Mouse (Mus musculus) lung, postnatal 25 days (tissue): ENCODE measurements around the gene Tmc8.
"Not testable (repeated sequence)": the region's sequence is repeated elsewhere in the genome, so short reads cannot be mapped to it uniquely, and the experiment has no call there.

Experiments
- DNase-seq: peaks from one replicate; pipeline ENCODE4 v3.0.0; 2022; ENCODE audit warnings: low spot score

Gene Tmc8

DNA sequence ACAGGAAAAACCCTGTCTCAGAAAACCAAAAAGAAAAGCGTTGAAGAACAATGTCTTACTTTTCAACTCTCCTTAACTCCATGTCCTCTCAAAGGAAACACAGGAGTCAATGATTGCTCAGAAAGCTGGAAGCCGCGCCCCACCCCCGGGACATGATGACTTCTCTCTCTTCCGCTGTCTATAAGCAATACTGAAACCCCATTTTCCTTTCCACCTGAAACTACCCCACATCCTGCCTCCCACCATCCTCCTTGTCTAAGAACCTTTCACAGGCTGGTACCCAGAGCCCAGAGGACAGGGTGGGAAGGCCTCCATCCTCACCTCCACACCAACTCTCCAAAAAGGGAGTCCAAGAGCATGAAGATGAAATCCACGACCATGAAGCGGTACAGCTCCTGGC, 9.5 kb upstream of the Tmc8 start:
- DNase-seq: no peak

DNA sequence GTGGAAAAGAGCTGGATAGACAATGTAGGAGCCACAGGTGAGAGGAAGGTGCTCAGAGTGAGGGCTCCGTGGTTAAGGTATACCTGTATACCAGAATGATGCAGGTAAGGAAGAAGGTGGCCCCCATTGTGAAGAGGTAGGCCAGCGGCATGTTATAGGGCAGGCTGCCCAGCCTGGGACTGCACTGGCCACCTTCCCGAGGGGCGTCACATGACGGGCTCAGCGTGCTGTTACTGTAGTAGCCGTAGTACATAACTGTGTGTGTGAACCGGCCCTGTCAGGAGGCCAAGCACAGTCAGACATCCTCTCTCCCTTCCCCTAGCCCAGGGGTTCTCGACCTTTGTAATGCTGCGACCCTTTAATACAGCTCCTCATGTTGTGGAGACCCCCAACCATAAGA, 7.0 kb upstream of the Tmc8 start:
- DNase-seq: no peak

DNA sequence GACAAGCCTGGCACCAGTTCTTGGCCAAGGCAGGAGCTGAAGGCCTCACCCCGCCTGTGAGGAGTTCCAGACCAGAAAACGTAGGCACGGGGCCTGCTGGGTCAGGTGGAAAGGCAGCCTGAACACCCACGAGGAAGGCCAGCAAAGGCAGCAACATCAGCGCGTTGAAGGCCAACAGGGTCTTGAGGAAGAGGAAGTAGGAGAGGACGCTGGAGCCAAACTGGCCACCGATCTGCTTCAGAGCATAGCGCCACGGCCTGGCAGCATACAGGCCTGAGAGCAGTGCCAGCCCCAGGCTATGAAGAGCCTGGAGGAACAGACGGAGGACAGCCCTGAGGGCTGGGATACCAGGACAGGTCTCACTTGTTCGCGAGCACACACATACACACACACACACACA, 6.3 kb upstream of the Tmc8 start:
- DNase-seq: no peak

DNA sequence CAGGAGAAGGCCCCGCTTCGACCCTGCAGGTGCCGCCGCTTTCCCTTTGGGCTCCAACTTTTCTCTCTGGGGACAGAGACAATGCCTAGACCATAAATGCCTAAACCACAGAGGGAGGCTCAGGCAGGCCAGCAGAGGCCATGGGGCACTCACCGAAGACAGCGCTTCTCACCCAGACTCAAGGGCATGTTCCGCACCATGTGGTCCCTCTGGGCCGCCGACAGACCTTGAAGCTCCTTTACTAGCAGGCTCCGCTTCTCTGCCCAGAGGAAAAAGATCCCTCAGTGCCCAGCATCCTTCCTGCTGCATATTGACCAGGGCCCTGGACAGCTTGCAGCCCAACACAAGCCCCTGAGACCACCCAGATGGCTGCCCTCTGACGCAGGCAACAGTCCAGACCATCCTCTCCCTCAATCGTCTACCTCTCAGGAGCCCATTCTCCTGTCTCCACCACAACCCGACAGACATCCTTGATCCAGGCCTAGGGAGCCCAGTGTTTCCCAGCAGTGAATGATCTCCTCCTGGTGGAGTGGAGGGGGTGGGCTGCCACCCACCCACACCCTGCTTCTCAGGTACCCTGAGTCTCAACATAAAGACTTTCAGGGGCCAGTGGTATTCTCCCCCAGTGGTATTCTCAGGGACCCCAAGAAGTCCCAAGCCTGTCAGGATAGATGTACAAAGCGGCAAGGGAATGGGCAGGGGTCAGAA, 5.6 kb upstream of the Tmc8 start:
- DNase-seq: no peak

DNA sequence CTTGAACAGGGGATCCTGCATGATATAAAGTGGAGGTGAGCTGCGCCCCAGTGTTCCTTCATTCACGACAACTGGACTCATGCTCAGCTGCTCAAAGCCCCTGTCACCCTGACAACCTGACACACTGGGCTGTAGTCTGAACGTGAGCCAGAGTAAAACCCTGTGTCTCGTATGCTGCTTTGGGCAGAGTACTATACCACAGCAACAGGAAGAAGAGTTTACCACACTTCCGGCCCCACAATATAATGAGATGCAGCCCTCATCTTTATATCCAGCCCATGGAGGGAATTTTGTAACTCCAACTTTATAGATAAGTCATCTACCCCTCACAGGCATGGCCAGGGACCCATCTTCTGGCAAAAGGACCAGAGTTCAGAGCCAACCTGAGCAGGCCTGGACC, 4.8 kb upstream of the Tmc8 start:
- no peak for DNase-seq

DNA sequence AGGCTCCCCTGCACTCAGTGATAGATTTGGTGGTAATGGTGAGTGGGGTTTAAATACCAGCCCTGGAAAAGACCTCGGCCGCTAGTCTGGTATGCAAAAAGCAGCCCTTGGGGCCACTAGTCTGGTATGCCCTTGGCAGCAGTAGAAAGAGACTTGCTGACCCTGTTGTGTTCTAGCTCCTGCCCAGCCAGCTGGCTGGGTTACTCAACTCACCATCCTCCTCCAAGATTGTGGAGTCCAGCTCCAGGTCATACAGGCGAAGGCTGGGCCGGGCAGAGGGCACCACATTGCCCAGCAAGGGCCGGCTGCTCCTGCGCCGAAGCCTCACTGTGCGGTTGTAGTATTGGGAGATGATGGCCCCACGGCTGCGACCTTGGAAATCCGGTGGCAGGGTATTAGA, 3.8 kb upstream of the Tmc8 start:
- no peak for DNase-seq

DNA sequence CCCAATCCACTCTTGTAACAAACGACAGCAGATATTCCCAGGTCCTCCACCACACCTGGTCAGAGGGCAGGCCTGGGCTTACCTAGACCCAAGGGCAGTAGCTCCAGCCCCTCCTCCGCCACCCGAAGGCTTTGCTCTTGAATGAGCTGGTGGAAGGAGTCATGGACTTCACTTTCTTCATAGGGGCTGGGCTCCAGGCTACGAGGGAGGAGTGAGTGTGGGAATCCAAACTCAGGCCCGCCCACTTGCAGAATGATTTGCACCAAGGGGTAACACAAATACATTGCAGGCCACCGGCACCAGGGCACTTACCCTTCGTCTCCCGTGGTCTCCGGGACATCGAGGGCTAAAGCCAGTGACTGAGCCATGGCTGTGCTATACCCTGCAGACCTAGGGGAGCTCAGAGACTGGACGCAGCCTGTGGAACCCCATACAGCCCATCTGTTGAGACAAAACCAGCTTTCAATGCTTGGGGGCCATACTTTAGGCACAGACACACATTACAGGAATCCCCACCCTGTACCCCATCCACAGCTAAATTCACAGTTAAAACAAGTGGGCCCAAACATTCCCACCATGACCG, 2.9 kb upstream of the Tmc8 start:
- DNase-seq: no peak

DNA sequence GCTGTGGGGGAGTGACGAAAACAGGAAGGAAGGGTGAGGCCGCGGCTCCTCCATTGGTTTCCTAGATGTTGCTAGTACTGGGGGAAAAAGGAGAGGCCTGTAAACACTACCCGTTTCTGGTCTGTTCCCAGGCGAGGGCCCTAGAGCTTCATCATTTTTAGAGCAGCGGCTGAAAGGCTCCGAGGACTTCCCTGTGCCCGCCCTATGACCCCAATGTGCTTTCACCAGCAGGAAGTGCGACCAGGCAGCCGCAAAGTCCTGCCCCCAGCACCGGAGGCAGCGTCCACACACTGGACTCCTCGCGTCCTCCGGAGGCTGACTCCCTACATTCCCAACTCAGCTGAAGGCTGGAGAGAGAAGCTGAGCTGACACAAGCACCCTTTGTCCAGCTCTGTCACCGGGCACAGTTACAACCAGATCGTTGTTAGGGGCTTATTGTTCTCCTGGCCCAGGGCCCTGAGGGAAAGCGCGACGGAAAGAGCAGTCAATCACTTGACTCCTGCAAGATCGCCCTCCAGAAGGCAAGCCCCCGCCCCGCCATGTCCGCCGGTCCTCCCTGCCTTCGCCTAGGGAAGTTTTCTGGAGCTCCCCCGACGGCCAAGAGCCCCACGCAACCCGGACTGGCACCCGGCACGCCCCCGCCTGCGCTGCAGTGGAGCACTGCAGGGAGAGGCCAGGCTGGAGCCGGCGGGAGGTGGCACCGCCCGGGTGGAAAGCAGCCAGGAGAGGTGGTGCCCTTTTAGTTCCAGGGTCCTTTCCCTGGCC, 2.3 kb upstream of the Tmc8 start:
- peak; percentile 90 for DNase-seq

DNA sequence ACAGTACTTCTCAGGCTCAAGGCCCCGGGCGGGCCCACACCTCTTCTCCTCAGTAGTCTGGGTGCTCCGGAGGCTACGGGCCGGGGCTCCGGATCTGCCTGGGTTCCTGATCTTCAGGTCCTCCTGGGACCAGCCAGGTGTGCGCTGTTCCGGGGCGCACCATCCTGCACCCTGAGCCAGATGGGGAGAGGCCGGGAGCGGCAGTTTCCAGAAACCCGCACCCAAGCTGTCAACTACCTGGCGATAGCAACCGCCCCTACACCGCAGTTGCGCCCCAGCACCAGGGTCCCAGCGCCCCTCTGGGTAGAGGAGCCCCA, 1.7 kb upstream of the Tmc8 start:
- no peak for DNase-seq

DNA sequence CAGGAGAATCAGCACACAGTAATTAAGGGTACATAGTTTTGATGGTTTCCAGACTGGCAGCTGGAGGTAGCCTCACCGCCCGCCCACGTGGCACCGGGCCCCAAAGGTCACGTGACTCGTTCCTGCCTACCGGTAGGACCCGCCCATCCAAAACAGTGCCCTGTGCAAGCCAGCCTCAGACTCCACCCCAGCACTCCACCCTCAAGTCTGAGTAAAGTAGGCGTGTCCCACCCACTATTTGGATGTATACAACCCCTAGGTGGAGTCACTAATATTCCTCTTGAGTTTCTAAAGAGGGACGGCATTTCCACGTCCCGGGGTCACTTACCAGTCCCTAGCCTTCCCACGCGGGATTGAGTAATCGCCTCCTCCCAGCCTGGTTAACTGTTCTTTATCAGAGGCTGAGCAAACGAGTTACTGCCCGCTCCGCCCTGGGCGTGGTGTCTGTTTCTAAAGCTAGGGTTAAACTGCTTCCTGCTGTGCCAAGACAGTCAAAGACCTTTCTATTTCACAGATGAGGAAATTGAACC, 1.2 kb upstream of the Tmc8 start:
- DNase-seq: peak; percentile 97

DNA sequence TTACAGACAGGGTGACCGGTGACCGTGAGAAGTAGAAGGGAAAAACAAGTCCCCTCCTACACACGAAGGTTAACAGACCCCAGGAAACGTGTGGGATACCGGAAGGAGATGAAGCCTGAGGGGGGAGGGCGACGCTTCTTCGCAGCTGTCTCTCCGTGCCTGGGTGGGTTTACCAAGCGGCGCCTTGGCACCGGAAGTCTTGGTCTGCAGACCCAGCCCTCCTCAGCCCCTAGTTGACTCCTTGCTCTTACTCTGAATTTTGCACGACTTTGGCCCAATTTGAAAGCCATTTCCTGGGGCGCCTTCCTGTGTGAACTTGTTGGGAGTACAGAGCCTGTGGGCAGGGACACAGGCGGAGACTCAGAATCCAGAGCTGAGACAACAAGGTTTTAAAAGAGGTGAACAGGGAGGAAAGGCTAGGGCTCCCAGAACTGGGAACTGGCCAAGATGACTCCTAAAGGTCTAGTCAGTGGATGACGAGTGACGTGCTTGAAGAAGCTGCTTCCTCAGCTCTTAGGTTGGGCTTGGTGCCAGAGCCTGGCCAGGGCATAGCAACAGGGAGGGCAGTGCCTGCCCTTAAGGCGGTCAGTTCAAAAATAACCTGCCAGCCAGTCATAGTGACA, 566 bp upstream of the Tmc8 start:
- DNase-seq: peak; percentile 83

DNA sequence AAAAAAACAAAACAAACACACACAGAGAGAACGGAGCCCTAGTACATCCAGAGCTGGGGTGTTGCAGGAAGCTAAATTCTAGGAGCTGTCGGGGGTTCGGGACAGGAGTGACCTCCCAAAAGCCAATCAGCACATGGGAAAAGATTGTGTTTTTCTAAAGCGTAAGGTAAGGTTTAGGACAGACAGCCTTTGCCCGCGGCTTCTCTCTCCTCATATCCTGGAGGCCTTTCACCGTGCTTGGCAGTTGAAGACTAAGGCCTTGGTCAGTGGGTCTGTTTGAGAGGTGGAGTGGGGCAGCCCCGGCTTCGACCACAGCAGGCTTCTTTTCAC, 794 bp downstream of the Tmc8 start:
- no peak for DNase-seq

DNA sequence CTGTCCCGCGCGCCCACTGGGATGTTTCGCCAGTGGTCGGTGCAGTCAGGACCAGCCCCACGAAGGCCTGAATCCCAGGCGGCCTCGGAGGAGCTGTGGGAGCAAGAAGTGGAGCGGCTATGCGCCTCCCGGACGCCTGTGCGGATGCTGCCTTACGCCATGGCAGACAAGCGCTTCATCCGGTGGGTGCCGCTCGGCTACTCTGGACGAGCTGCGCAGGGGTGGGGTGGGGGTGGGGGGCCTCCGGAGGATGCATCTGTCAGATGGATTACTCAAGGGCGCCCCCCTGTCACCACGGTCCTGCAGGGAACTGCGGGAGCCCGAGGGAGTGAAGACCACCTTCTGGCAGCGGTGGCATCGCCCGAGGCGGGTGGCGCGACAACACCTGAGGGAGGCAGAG, 1.2 kb downstream of the Tmc8 start:
- DNase-seq: peak; percentile 73

DNA sequence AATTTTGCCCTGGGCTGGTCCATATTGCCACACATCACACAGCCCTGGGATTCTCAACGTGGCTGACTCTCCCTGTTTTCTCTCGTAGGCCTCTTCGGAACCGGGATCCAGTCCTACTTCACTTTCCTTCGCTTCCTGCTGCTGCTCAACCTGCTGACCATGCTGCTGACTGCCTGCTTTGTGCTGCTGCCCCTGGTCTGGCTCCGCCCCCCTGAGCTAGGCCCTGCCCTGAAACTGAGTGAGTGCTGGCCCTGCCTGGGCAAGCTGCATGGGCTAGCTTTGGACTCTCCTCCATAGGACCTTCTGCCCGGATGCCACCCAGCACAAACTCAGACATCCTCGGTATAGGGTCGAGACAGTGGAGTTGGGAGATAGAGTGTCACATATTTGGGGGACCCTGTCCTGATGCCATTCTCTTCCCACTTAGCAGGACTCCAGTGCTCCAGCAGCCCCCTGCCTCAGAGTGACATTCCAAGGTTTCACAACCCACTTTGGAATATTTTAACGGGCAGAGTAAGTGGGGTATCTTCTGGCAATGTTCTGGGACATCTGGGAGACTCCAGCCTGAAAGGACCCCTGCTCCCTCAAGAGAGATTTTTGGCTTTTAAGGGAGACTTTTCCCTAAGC, 1.9 kb downstream of the Tmc8 start:
- no peak for DNase-seq

DNA sequence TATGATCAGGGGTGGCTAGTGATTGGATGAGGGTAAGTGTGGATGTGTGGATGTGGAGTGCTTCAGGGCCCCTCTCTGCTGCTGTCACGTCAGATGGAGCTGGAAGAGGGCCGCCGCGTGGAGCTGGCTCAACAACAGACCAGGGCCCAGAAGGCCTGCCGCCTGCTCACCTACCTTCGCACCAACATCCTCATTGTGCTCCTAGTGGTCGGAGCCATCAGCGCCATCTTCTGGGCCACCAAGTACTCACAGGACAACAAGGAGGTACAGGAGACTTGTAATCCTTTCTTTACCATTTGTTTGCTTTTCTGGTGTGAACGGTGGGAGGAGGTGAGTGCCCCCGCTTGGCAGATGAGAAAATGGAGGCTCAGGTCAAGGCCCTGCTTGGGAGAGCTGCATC, 4.4 kb downstream of the Tmc8 start:
- peak; percentile 74 for DNase-seq

DNA sequence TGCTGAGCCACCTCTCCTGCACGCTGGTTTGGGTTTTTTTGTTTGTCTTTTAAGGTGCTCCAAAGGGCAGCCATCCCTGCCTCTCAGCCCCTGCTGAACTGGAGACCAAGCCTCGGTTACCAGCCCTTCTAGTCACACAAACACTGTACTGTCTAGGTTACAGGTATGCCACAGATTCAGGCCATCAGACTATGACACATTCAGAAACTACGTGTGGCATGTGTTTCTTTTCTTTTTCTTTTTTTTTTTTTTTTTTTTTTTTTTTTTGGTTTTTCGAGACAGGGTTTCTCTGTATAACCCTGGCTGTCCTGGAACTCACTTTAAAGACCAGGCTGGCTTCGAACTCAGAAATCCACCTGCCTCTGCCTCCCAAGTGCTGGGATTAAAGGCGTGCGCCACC, 6.6 kb downstream of the Tmc8 start:
- not testable (repeated sequence) for DNase-seq

DNA sequence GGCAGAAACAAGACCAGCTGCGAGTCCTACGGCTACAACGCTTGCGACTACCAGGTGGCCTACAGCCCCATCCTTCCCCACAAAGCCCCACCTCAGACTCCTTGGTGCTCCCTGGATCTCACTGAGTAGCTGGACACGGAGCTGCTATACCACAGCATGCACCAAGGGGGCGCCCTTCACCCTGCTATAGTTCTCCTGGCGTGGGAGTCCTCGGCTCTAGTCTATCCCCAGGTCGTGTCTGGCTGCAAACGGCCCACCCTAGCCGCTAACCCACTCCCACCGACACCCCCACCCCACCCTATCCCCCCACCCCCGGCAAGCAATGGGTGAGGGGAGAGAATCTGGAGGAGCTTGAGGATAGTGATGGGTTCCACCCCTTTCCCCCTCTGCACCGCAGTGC, 8.4 kb downstream of the Tmc8 start:
- peak; percentile 78 for DNase-seq

DNA sequence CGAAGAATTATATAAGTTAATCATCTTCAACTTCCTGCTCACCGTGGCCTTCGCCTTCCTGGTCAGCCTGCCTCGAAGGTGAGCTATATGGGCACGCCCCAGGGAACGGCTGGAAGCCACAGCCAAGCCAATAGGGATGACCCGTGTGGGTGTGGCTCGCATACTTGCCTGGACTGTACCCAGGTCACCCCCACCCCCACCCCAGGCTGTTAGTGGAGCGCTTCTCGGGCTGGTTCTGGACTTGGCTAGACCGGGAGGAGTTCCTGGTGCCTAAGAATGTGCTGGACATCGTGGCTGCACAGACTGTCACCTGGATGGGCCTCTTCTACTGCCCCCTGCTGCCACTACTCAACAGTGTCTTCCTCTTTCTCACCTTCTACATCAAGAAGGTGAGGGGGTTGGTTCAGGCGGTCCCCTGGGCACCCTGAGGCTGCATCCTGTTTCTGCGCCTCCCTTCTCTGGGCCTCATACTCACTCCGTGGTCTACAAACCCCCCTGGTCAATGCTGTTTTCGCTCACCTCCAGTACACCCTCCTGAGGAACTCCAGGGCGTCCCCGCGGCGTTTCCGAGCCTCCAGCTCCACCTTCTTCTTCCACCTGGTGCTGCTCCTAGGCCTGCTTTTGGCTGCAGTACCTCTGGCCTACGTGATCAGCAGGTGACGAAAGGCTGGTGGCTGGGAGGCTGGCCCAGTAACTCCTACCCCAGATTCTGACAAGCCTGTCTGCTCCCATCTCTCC, 9.0 kb downstream of the Tmc8 start:
- DNase-seq: no peak

DNA sequence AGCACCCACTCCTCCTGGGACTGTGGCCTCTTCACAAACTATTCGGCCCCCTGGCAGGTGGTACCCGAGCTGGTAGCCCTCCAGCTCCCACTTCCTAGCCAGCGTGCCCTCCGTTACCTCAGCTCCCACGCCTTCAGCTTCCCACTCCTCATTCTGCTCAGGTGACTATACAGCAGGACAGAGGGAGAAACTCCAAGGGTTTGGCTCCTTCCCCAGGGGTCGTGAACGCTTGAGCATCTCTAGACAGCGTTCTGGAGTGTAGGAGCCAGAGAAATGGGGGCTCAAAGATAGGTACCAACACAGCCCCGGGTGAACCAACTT, 9.5 kb downstream of the Tmc8 start:
- DNase-seq: no peak

DNA sequence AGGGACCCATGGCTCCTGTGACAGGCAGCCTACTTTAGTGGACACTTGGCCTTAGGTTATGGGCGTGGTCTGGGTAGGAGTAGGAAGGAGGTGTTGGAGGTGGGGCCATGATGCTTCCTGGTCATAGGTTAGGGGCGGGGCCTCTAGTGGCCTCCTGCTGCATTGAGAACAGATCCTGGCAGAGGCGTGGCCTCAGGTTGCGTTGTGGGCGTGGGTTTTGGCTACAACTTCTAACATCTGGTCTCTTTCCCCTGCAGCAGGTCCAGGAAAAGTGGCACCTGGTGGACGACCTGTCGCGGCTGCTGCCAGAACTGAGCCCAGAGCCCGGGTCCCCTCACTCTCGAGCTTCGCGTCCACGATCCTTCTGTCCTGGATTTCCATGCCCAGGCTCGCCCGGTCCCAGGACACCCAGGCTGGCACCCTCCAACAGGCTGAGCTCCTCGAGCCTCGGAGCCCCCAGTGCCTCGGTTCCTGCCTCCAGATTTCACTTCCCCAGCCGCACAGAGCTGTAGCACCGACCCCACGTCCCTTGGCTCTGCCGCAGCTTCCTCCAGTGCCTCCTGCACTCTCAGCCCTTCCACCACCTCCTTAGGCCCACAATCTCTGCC, 10.5 kb downstream of the Tmc8 start:
- peak; percentile 91 for DNase-seq

DNA sequence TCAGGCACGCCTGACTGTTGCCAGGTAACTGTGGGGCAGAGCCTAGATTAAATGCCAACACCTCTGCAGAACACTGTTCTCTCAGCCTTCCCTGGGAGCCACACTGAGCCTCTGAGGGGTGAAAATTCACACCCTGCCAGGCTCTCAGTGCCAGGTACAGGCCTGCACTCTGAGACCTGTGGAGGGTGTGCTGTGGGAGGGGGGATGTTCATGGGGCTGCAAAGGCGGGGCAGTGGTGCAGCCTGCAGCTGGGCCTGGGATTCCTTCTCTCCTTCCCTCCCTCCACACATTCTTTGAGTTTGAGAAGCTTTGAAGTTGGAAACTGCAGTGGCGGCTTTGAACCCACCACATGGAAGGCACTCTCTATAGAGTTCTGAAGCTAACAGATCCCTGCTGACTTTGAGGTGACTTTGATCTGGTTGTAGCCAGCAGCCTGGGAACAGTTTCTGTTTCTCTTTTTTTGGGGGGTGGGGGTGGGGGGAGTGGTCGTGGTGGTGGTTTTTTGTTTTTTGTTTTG, 12.2 kb downstream of the Tmc8 start:
- no peak for DNase-seq
